Mouse (Mus musculus): Measurements from ENCODE around the gene Mtmr2.

DNA sequence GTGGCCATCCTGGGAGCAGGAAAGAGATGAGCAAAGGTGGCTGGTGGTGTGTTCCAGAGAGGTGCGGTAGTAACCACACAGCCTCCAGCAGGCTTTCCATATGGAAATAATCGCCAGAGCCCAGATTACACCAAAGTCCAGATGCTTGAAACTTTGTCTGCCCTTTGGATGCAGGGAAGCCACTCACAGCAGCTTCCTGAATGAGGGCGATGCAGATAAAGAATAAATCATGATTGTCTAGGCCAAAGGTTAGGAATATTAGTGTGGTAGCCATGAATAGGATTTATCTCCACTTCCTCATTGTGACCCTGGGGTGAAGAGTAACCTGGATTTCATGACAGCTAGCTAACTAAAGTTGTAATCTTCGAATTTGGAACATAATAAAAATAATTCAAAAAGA lies 43.3 kb upstream of the Mtmr2 start:
- TF ChIP-seq CTCF (conservative IDR thresholded peaks at IDR 0.05; ENCODE audit: low read length) (no peak), NANOG (IDR thresholded peaks at IDR 0.05; ENCODE audit: borderline replicate concordance, low read length) (no peak), POU5F1 (IDR thresholded peaks at IDR 0.05; ENCODE audit: borderline replicate concordance, low read length) (no peak)

Data from E14TG2a.4 (cell line).